Mouse (Mus musculus): ENCODE data around the gene Rab10.

Rab10 gene

DNA sequence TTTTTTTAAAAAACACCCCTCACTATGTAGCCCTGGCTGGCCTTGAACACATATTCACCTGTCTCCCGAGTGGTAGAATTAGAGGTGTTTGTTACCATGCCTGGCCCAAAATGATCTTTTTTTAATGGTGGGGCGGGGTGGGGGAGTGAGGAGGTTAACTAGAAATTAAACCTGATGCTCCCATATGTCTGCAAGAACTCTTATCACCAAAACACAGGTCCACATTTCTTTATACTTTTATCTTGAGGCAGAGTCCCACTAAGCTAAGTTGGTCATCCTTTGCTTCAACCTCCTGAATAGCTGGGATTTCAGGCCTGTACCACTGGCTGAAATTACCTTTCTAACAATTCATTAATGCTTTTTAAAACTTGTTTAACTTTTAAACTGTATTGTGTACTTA is 13.7 kb downstream of the Rab10 start:
- no peak for DNase-seq (ENCODE audit: low spot score in 2 of 2)

DNA sequence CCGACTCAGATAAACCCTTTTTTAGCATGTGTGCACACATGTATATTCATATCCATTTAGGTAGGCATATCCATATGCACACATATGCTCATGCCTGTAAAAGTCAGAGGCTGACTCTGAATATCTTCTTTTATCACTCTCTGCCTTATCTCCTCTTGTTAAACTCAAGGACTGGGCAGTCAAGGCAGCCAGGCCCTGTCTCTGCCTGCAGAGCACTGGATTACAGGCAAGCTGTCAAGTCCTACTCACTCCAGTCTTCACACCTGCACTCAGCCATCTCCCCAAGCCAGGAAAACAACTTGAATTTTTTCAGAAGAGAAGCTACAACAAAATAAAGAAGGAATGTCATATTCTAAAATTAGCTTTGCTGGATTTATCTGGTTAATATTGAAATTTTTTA is 17.9 kb downstream of the Rab10 start:
- DNase-seq (ENCODE audit: low spot score in 2 of 2): no peak

DNA sequence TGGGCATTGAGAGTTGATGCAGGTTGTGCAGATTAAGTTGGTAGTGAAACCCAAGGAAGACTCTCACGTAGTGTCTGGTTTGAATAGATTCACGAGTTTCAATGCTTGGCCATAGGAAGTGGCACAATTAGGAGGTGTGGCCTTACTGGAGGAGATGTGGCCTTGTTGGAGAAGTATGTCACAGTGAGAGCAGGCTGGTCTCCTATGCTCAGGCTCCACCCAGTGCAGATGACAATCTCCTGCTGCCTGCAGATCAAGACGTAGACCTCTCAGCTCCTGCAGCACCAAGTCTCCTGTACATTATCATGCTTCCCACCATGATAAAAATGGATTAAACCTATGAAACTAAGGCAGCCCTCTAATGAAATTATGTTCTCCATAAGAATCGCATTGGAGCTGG is 18.7 kb downstream of the Rab10 start:
- DNase-seq (ENCODE audit: low spot score in 2 of 2): no peak

DNA sequence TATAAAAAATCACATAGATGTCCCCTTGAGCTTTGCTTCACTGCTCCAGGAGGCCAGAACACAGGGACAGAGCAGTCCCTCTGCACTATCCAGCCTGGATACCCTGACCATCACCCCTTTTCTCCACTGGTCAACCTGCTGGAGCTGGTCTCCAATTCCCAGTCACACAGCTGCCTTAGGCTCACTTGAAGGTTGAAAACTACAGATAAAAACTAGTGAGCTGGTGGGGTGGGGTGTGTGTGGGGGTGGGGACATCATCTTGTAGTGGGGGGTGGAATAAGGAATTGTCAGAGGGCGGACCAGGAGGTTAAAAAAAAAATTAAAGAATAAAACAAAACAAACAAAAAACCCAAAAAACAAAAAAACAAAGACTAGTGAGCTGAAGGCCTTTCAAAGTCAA is 21.3 kb downstream of the Rab10 start:
- no peak for DNase-seq (ENCODE audit: low spot score in 2 of 2)

DNA sequence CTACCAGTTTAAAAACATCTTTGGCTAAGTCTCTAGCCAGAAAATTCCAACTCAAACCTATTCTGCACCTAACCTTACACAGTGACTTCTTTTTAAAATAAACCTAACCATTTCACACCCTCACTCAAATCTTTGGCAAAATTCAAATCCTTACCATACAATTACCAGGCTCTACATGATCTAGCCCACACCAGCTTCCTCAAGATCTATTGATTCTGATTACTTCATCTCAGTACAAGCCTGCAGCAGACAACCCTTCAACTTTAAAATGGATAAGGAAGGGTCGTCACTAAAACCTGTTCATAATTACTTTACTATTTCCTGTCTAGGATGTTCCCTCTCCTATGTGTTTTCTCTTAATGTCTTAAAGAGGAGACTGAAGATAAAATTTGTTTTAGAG is 23.9 kb downstream of the Rab10 start:
- DNase-seq (ENCODE audit: low spot score in 2 of 2): no peak

DNA sequence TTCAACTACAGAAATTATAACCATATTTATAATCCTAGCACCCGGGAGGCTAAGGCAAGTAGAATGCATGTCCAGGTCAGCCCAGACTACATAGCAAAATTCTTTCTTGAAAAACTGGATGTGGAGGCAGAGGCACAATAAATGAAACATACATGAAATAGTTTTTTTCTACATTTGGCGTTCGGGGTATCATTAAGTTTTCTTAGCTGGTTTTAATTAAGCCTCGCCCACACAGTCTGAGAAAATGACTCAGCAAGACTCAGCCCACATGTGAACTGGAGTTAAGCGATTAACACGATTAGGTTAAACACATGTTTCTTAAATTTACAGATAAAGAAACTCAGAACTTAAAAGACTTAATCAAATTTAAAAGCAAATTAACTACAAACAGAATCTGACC is 24.4 kb downstream of the Rab10 start:
- DNase-seq (ENCODE audit: low spot score in 2 of 2): no peak

DNA sequence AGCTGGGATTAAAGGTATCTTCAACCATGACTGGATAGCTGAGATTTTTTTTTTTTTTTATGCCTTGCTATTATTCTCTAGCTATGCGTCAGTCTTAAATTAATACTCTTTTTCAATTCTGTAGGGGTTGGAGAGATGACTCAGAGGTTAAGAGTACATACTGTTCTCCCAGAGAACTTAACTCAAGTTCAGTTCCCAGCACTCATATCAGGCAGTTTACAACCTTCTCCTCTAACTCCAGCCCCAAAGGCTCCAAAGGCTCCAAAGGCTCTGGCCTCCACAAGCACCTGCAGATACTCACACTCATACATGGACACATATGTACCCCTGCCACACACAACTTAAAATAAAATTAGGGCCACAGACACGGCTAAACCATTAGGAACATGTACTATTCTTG is 25.3 kb downstream of the Rab10 start:
- no peak for DNase-seq (ENCODE audit: low spot score in 2 of 2)

DNA sequence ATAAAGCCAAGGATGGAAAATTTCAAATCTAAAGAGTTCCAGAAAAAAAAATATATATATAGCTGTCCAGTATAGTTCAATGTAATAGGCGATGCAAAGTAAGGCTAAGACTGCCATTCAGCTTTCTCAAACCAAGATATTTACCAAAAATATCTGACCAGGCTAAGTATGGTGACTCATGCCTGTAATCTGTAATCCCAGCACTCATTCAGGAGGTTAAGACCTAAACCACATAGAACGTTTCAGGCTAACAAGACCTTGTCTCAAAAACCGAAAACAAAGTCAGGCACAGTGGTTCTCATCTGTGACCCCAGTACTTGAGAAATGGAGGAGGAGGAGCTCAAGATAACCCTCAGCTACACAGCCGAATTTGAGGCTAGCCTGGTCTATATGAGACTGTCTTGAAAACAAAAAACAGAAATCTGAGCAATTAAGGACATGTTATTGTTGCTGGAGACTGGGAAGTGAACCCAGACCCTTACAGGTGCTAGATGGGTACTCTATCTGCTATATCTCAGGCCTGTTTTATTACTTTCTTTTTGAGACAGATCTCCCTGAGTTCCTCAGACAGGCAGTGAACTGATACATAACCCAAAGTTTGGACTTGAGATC is 25.8 kb downstream of the Rab10 start:
- no peak for DNase-seq (ENCODE audit: low spot score in 2 of 2)

DNA sequence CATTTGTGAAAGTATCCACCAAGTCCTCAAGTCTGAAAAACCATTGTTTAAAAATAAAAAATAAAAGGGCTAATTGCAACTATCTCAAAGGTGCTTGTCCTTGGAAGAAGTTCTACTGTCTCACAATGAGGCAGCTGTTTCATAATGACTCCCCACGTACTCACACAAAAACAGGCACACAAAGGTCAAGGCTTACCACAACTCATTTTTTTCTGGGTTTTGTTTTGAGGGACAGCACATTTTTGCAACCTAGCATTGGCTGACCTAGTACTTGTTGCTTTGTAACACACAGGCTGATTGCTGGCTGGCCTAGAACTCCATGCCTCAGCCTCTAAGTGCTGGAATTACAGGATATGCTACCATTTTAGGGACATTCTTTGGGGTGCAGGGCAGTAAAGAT is 26.8 kb downstream of the Rab10 start:
- DNase-seq (ENCODE audit: low spot score in 2 of 2): no peak

DNA sequence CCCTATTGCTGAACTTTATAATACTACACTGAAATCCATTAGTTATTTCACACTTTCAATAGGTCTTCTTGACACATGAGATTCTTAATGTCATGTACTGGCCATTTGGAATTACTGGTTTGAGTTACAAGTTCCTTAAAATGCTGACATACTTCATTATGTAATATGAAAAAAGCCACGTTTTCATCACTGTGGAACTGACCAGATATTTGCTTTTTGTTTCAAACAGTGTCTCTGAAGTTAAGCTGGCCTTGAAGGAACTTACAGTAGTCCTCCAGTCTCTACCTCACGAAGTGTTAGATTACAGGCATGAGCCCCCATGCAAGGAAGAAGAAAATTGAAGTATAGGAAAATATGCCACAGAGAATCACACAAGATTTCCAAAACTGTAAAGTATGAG is 27.2 kb downstream of the Rab10 start:
- DNase-seq (ENCODE audit: low spot score in 2 of 2): no peak

DNA sequence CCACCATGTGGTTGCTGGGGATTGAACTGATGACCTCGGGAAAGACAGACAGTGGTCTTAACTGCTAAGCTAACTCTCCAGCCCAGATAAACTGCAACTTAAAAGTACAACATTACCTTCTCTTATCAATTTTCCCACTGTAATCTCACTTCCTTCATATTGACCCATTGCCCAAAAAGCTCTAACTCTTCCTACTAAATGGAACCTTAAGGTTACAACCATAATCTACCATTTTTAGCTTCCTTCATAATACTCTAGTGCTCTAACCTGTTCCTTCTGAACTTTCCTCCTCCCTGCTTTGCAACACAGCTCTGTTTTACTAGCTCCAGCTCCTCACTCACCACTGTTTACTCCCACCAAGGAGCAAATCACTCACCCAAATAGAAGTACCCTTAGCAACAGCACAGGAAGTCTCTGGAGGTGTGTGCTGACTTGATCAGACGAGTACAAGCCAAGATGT is 30.9 kb downstream of the Rab10 start:
- no peak for DNase-seq (ENCODE audit: low spot score in 2 of 2)

DNA sequence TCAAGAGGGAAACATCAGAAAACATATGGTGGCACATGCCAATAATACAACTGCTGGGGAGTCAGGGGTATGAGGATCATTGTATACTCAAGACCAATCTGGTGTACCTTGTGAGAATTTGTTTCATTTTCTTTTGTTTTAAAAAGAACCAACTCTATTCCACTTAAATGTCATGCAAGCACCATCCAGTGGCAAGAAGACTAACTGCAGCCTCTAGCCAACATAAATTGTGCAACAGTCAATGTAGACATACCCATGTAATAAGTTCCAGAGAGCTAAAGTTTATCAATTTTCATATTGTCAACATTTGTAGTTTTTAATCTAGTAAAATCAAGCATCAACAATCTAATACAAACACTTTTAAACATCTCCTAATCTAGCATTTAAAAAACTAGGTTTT is 39.0 kb downstream of the Rab10 start:
- DNase-seq (ENCODE audit: low spot score in 2 of 2): no peak

DNA sequence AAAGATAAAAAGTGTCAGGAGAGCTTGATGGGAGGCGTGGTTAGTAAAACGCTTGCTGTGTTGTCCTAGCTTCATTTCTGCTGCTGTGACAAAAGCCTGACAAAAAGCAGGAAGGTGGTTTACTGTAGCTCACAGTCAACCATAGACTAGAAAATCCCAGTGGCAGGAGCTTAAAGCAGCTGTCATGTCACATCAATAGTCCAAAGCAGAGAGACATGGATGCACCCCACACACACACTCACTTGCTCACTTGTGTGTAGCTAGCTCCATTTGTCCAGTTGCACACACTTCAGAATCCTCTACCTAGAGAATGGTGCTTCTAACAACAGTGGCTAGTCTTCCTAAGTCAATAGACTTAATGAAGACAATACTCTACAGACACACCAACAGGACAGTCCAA is 42.4 kb downstream of the Rab10 start:
- no peak for DNase-seq (ENCODE audit: low spot score in 2 of 2)

DNA sequence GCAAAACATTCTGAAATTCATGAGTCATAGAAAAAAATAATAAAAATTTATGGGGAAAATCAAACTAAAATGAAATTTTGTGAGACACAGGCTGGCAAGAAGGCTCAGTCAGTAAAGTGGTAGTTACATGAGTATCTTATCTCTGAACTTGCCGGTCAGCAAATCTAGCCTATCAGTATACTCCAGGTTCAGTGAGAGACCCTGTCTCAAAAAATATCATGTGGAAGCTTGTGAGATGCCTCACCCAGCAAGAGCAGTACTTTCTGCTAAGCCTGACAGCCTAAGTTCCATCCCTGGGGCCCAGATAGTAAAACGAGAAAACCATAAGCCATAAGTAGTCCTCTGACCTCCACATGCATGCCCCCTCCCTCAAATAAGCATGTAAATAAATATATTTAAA is 44.6 kb downstream of the Rab10 start:
- DNase-seq (ENCODE audit: low spot score in 2 of 2): no peak

DNA sequence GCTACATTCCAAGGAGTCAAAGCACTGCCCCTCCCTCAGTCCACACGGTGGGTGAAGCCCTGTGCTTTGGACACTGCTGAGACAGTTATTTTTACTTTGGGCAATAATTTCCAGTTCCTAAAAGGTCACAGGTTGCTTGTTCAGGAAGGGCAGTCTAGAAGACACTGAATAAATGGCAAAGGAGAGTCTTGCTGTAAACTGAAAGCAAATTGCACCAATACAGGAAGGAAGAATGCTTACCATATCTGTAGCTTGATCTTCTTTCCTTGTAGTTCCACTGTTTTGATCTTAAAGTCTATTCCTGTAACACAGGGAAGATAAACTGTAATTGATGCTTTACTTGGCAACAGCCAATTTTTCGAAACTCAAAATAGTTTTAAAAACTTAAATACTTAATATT is 45.3 kb downstream of the Rab10 start:
- no peak for DNase-seq (ENCODE audit: low spot score in 2 of 2)

DNA sequence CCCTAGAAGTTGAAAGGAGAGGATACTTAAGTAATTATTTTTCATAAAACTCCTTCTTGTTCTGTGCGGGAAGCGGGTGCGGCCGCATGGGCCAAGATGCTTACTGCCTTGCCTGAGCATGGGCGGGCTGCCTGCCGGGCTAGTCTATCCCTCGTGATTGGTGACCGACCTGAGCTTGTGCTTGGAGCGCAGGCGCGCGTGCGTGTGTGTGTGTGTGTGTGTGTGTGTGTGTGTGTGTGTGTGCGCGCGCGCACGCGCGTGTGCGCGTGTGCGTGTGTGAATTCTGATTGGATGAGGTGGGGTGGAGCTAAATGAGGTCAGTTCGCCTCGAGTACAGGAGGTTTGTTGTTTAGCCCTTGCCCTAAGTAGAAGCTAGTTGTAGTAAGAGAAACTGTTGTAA is 48.2 kb downstream of the Rab10 start:
- no peak for DNase-seq (ENCODE audit: low spot score in 2 of 2)

DNA sequence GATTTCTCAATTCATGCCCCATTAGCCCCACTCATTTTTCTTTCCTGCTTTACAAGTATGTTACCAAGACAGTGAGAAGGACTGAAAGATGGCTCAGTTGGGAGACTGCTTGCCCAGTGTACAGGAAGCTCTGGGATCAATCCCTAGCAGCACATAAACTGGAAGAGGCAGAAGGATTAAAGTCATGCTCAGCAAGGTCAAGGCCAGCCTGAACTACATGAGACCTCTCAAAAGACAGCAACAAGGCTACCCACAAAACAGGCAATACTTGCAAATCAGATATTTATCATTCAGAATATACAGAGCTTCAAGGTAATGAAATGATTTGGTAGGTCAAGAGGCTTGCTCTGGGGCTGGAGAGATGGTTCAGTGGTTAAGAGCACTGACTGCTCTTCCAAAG is 53.8 kb downstream of the Rab10 start:
- DNase-seq (ENCODE audit: low spot score in 2 of 2): no peak

DNA sequence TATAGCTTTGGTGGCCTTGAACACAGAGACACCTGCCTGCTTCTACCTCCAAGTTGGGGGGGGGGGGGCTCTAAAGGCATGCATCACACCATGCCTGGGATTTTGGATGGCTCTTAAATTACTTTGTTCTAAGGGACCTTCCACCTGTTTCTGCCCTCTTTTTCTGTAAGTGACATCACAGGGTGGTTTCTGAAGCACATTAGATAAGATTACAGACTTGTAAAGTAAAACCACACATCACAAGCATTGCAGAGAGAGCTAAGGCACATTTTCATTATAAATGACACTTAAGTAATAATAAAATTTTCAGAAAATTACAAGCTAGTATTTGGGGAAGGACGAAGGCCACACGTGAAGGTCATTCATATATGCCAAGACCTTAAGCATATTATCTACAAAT is 54.3 kb downstream of the Rab10 start:
- DNase-seq (ENCODE audit: low spot score in 2 of 2): no peak

DNA sequence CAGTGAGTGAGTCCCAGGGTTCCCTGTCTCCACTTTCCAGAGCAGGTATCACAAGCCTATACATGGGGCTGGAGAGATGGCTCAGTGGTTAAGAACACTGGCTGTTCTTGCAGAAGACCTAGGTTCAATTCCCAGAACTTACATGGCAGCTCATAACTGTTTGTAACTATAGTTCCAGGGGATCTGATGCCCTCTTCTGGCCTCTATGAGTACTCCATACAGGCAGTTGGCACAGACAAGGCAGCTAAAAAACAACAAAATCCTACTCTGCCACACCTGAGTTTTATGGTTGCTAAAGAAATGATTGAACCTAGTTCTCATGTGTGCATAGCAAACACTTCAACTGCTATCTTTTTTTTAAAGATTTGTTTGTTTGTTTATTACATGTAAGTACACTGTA is 56.2 kb downstream of the Rab10 start:
- DNase-seq (ENCODE audit: low spot score in 2 of 2): no peak

DNA sequence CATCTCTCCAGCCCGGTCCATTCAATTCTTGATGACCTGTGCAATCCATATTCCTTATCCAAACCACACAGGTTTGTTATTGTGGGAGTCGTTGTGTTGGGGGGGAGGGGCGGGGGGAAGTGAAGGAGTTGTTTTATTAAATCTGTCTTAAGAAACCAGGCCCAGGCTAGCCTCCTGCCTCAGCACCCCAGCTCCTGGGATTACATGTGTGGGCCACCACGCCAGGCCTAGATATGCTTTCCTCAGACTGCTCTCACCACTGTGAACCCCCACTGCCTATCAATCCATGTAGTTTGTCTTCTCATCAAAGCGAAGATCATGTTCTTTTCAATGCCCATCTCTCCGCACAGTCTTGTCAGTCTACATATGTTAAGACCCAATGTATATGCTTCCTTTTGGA is 63.7 kb downstream of the Rab10 start:
- no peak for DNase-seq (ENCODE audit: low spot score in 2 of 2)

DNA sequence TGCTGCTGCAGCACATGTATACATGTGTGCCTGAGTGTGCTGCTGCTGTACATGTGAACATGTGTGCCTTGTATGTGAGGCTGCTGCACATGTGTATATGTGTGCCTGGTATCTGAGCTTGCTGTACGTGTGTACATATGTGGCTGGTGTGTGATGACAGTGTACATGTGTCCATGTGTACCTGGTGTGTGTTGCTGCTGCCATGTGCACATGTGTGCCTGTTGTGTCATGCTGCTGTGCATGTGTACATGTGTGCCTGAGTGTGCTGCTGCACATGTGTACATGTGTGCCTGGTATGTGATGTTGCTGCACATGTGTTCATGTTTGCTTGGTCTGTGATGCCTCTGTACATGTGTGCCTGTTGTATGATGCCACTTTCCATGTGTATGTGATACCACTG is 70.2 kb downstream of the Rab10 start:
- no peak for DNase-seq (ENCODE audit: low spot score in 2 of 2)

DNA sequence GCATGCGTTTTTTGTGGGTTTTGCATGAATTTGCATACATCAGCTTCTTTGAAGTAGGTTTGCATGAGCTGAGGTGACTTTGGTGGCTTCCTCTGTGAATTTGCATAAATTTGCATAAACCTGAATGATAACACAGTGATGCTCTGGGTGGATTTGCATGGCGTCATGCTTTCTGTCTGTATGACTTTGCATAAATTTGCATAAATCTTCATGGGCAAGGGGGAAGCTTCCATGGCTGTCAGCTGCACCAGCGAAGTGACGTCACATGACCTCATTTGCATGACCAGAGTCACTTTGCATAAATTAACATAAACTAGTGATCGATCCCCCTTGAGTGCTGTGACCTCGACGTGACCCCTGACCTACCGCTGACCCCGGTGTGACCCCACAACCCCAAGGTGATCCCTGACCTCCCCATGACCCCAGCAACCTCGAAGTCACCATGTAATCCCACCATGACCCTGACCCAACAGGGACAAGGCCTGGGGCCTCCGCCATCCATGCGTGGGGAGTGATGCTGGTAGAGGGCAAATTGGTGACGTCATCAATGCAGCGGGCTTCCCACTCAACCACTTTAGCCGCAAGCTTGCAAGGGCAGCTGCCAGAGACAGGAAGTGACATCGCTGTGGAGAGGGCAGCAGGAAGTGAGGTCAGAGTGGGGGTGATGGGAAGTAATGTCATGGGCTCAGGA is 71.3 kb downstream of the Rab10 start:
- no peak for DNase-seq (ENCODE audit: low spot score in 2 of 2)

DNA sequence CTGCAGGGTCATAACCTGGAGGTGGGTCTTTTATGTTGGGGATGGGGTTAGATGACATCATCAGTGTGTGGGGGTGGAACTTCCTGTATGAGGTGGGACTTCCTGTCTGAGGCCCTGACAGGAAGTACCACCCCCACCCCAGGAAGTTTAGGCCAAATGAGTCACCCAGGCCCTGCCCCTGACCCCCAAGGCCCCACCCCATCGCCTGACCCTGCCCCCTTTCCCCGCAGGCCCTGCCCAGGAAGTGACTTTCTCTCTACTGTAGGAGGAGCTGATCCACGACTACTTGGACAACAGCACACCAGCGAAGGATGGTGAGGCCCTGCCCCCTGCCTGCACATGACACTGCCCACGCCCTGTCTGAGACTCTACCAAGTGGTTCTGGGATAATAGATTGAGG is 72.0 kb downstream of the Rab10 start:
- DNase-seq (ENCODE audit: low spot score in 2 of 2): no peak
